Mouse (Mus musculus) embryonic facial prominence, embryonic 13.5 days (tissue): Measurements from ENCODE around the gene Gm14327. TPM values are rescaled to one million over a fixed set of nuclear protein-coding genes. Genes with fewer than 3 reads are reported as not detected.
A peak's percentile ranks its signal among the peaks of the same experiment; 100 is the strongest.
"Not testable (repeated sequence)": the region's sequence is repeated elsewhere in the genome, so short reads cannot be mapped to it uniquely, and the experiment has no call there.

Experiments
- ATAC-seq: fragments of 200-750 bp; cut with Nextera tagmentation; 2 replicates; pipeline ENCODE4 v1.8.0; 2017; ENCODE audit warnings: low read depth; ENCODE audit not compliant: insufficient number of reproducible peaks, insufficient read depth, low FRiP score, low TSS enrichment
- H3K27ac ChIP-seq: fragments of 300-500 bp; sonication (generic); 2 replicates; pipeline ENCODE4 v1.5.1; 2015; ENCODE audit warnings: moderate library complexity, mild to moderate bottlenecking, inconsistent platforms
- H3K27me3 ChIP-seq: fragments of 300-500 bp; sonication (generic); 2 replicates; pipeline ENCODE4 v1.6.1; 2015; ENCODE audit warnings: mild to moderate bottlenecking, inconsistent platforms
- H3K36me3 ChIP-seq: fragments of 300-500 bp; sonication (generic); 2 replicates; pipeline ENCODE4 v1.6.1; 2015; ENCODE audit warnings: mild to moderate bottlenecking, inconsistent platforms
- H3K4me1 ChIP-seq: fragments of 300-500 bp; sonication (generic); 2 replicates; pipeline ENCODE4 v1.6.1; 2015; ENCODE audit warnings: inconsistent platforms
- H3K4me2 ChIP-seq: fragments of 300-500 bp; sonication (generic); 2 replicates; pipeline ENCODE4 v1.6.1; 2015; ENCODE audit warnings: moderate library complexity, mild to moderate bottlenecking, inconsistent platforms
- H3K4me3 ChIP-seq: fragments of 300-500 bp; sonication (generic); 2 replicates; pipeline ENCODE4 v1.5.1; 2015; ENCODE audit warnings: mild to moderate bottlenecking, inconsistent platforms
- H3K9ac ChIP-seq: fragments of 300-500 bp; sonication (generic); 2 replicates; pipeline ENCODE4 v1.6.1; 2015; ENCODE audit warnings: mild to moderate bottlenecking, inconsistent platforms
- H3K9me3 ChIP-seq: fragments of 300-500 bp; sonication (generic); 2 replicates; pipeline ENCODE4 v1.6.1; 2016; ENCODE audit warnings: inconsistent platforms
- WGBS: fragments of 180-500 bp; shearing (Covaris S2); methylation state at CpG from one replicate; pipeline ENCODE4 v1.1.7; 2015; ENCODE audit warnings: mixed read lengths; 5-methylcytosine and 5-hydroxymethylcytosine counted together
- polyA plus RNA-seq: library from polyadenylated mRNA; unstranded; fragments of >200 nt; fragmentation: Nextera tagmentation; extraction: Ambion mirVana; gene quantifications from 2 replicates; pipeline ENCODE4 v1.2.1, GENCODE M21; 2015

Gene Gm14327
- 3.5 and 3.8 TPM in 2 replicates for polyA plus RNA-seq

DNA sequence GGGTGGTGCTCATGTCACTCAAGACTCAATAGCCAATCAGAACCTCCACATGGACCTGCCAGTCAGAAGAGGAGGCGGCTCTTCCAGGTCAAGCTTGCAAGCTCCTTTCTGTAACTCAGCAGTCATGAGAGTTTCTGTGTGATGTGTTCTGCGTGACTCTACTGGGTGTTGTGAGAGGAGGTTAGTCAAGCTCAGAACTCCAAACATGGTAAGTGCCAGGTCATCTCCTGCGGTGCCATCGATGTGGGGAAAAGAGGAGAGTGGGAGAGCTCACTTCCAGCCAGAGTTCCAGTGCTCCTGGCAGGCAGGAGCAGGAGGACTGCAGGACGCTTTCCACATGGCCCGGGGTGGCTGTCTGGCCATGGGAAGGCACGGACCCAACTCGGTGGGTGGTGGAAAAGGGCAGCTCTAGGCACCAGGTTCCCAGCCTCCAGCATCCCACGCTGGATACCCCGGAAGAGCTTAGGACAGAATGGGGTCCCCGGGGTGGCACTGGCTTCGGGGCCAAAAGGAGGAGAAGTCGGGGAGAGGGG lies at the start of gene Gm14327:
TSS of gene Gm14327 (plus strand) at position 51 of the 533 bp plus-strand sequence.
- not testable (repeated sequence) for H3K36me3 ChIP-seq, H3K9ac ChIP-seq, H3K4me1 ChIP-seq, H3K27me3 ChIP-seq, ATAC-seq, H3K9me3 ChIP-seq, H3K27ac ChIP-seq
- 43% methylated on average over 8 of the region's 13 CpGs for WGBS
- peak within 1 kb of the TSS; percentile 31 for H3K4me2 ChIP-seq
- H3K4me3 ChIP-seq, result peak within 1 kb of the TSS; percentile 33

DNA sequence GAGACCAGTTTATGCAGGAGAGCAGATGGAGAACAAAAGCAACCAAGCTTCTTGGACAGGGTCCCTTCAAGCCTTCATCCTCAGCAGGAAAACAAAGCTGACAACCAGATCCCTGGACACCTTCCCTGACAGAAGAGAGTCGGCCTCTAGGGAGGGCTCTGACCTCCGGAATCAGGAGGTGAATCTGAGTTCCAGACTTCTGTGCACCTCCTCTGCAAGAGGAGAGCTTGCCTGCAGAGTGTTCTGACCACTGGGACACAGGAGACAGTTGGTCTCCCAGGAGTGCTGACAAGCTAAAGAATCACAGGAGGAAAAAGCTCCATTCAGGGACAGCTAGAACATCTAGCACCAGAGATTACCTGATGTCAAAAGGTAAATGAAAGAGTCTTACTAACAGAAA lies 34.6 kb upstream of the Gm14327 start:
- not testable (repeated sequence) for ATAC-seq, H3K9me3 ChIP-seq, H3K4me2 ChIP-seq, H3K27me3 ChIP-seq, H3K4me3 ChIP-seq, H3K9ac ChIP-seq, H3K36me3 ChIP-seq, H3K27ac ChIP-seq, H3K4me1 ChIP-seq
- WGBS, result 85% methylated on average over 2 of the region's 2 CpGs

GRCm38 (mm10) chr2:177887743-177888142 lies 9.2 kb upstream of the Gm14327 start:
- H3K9ac ChIP-seq, H3K27ac ChIP-seq, H3K36me3 ChIP-seq, H3K4me1 ChIP-seq, H3K9me3 ChIP-seq, ATAC-seq, H3K4me3 ChIP-seq, H3K27me3 ChIP-seq, H3K4me2 ChIP-seq: not testable (repeated sequence)
- 90% methylated on average over 14 of the region's 14 CpGs for WGBS

DNA sequence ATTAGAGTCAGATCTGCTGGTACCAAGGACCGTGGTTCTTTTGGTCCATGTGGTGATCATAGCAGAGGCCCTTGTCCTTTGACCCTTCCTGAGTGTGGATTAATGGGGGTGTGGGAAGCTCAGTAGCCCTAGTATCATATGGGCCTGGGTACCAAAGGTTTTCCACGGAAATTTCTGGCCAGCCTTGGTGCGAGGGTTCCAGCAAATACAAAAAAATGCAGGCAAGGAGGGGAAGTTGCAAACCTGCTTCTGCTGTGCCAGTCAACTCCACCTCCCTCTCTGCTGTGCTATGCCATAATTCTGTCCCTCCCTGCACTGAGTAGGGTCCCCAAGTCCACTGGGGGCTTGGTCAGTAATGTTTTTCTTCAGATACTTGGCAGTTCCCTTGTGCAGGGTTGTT lies 1.3 kb downstream of the Gm14327 start:
- WGBS, result 75% methylated on average over 2 of the region's 3 CpGs
- not testable (repeated sequence) for ATAC-seq

DNA sequence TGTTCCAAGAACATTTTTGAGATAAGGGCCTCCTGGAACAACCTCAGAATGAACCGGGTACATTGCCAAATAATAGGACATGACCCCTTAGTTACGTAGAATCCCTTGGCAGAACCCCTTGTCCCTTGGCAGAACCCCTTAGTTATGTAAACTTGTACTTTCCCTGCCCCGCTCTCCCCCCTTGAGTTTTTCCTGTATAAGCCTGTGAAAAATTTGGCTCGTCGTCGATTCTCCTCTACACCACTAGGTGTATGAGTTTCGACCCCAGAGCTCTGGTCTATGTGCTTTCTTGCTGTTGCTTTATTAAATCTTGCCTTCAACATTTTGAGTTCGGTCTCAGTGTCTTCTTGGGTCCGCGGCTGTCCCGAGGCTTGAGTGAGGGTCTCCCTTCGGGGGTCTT lies 6.4 kb downstream of the Gm14327 start:
- H3K4me3 ChIP-seq, H3K4me2 ChIP-seq, H3K9me3 ChIP-seq, H3K36me3 ChIP-seq, H3K4me1 ChIP-seq, H3K27me3 ChIP-seq, H3K27ac ChIP-seq, ATAC-seq, H3K9ac ChIP-seq: not testable (repeated sequence)
- WGBS, result 96% methylated on average over 4 of the region's 12 CpGs

More for the DNA sequence above, 1.3 kb downstream of the Gm14327 start:
- H3K36me3 ChIP-seq, H3K4me1 ChIP-seq, H3K27me3 ChIP-seq, H3K9ac ChIP-seq, H3K4me2 ChIP-seq, H3K9me3 ChIP-seq, H3K27ac ChIP-seq, H3K4me3 ChIP-seq: not testable (repeated sequence)

GRCm38 (mm10) chr2:177925563-177926103 lies 28.7 kb downstream of the Gm14327 start, which contains the start of gene Zfp972:
Zfp972 (minus strand) TSS chr2:177925613.
- H3K36me3 ChIP-seq, H3K27ac ChIP-seq, H3K4me1 ChIP-seq, H3K9me3 ChIP-seq, H3K9ac ChIP-seq, H3K27me3 ChIP-seq, ATAC-seq, H3K4me2 ChIP-seq, H3K4me3 ChIP-seq: not testable (repeated sequence)
- 61% methylated on average over 3 of the region's 5 CpGs for WGBS

Other genes starting within 250 kb of the Gm14327 start
- 10.9 and 11.8 TPM in 2 replicates for gene Gm14322, start 137.8 kb upstream of the Gm14327 start, polyA plus RNA-seq
- 37.1 and 42.9 TPM in 2 replicates for gene Gm14325, start 56.8 kb upstream of the Gm14327 start, polyA plus RNA-seq
- gene Zfp972, start 28.5 kb downstream of the Gm14327 start, polyA plus RNA-seq, result 0.67 and 1.4 TPM in 2 replicates
- 19.3 and 19.9 TPM in 2 replicates for gene Gm14326, start 60.2 kb downstream of the Gm14327 start, polyA plus RNA-seq
- gene Zfp971, start 126.2 kb downstream of the Gm14327 start, polyA plus RNA-seq, result 12.1 and 13.6 TPM in 2 replicates
- gene Zfp931, start 181.4 kb downstream of the Gm14327 start, polyA plus RNA-seq, result 20.4 and 22.0 TPM in 2 replicates
- gene Phactr3, start 221.9 kb downstream of the Gm14327 start, polyA plus RNA-seq, result 2.5 and 3.1 TPM in 2 replicates